Mouse (Mus musculus): ENCODE measurements around the gene Nutf2-ps1. TPM values are rescaled to one million over a fixed set of nuclear protein-coding genes. Genes with fewer than 3 reads are reported as not detected.

Gene Nutf2-ps1
- 30.4 and 32.9 TPM in 2 replicates for polyA plus RNA-seq (2021; fragmentation: Nextera tagmentation)
- long read RNA-seq, experiment 1, transcript Nutf2-ps1-201 (1 exons, 901 nt): major isoform, 26 of 26 reads
- long read RNA-seq, experiment 1, partial matches to known transcripts: 0 of 26 reads
- long read RNA-seq, experiment 1, other reads (novel, unspliced or antisense): 0 of 26 reads
- long read RNA-seq, experiment 2, partial matches to known transcripts: 0 of 4 reads
- long read RNA-seq, experiment 2, other reads (novel, unspliced or antisense): 0 of 4 reads

GRCm38 (mm10) chr19:53588968-53589367 lies at the start of gene Nutf2-ps1:
Gene Nutf2-ps1 (minus strand): TSS chr19:53589068.

GRCm38 (mm10) chr19:53599757-53600539 lies 11.1 kb upstream of the Nutf2-ps1 start, which contains the start of gene Smc3:
Gene Smc3 (plus strand): TSS chr19:53600398.

Other genes starting within 250 kb of the Nutf2-ps1 start
- gene Gm10197, start 217.3 kb downstream of the Nutf2-ps1 start, polyA plus RNA-seq (2021; fragmentation: Nextera tagmentation): 6.9 and 7.8 TPM in 2 replicates
- gene Smndc1, start 198.5 kb downstream of the Nutf2-ps1 start, polyA plus RNA-seq (2021; fragmentation: Nextera tagmentation): 18.0 and 18.7 TPM in 2 replicates
- gene Dusp5, start 60.0 kb downstream of the Nutf2-ps1 start, polyA plus RNA-seq (2021; fragmentation: Nextera tagmentation): 8.2 and 8.5 TPM in 2 replicates
- 22.0 and 23.9 TPM in 2 replicates for gene Smc3, start 11.3 kb upstream of the Nutf2-ps1 start, polyA plus RNA-seq (2021; fragmentation: Nextera tagmentation)
- 0.63 and 0.98 TPM in 2 replicates for gene Rbm20, start 88.2 kb upstream of the Nutf2-ps1 start, polyA plus RNA-seq (2021; fragmentation: Nextera tagmentation)

Data from layer of hippocampus, adult 6 months (tissue).